Mouse (Mus musculus) neutrophil, adult 65 days (primary cell): Measurements from ENCODE around the gene Trpc4ap. TPM values are rescaled to one million over a fixed set of nuclear protein-coding genes. Genes with fewer than 3 reads are reported as not detected.

Experiments
- total RNA-seq: library from RNA; stranded (reverse); gene quantifications from 2 replicates; pipeline ENCODE4 v1.2.4, GENCODE M21; 2023

The Trpc4ap gene
- 116 and 139 TPM in 2 replicates for total RNA-seq

GRCm38 (mm10) chr2:155691723-155692493 is at the start of gene Trpc4ap:
Gene Trpc4ap (minus strand): TSS chr2:155692384.

GRCm38 (mm10) chr2:155735766-155736165 is 43.6 kb upstream of the Trpc4ap start, which contains the start of gene Gm17581:
Gene Gm17581 (minus strand): TSS chr2:155735866.

GRCm38 (mm10) chr2:155729158-155729645 is 37.0 kb upstream of the Trpc4ap start, which contains the start of gene Edem2:
Gene Edem2 (minus strand): TSS chr2:155729475.

GRCm38 (mm10) chr2:155610978-155611377 is 81.2 kb downstream of the Trpc4ap start, which contains the start of gene Myh7b:
Gene Myh7b (plus strand): TSS chr2:155611212.

GRCm38 (mm10) chr2:155592137-155592853 is 99.9 kb downstream of the Trpc4ap start, which contains the start of gene Gss:
Gene Gss (minus strand): TSS chr2:155592810.

Other genes with a start within 250 kb of the Trpc4ap start
- gene Ncoa6, start 218.5 kb downstream of the Trpc4ap start, total RNA-seq, result 43.7 and 45.9 TPM in 2 replicates
- 4.9 and 5.4 TPM in 2 replicates for gene Acss2, start 174.4 kb downstream of the Trpc4ap start, total RNA-seq
- gene Ggt7, start 174.1 kb downstream of the Trpc4ap start, total RNA-seq, result not detected in 2 replicates
- gene Gss, start 99.6 kb downstream of the Trpc4ap start, total RNA-seq, result 9.7 and 14.6 TPM in 2 replicates
- gene Myh7b, start 81.2 kb downstream of the Trpc4ap start, total RNA-seq, result not detected in 2 replicates
- gene Edem2, start 37.1 kb upstream of the Trpc4ap start, total RNA-seq, result 32.5 and 42.7 TPM in 2 replicates
- gene Gm17581, start 43.5 kb upstream of the Trpc4ap start, total RNA-seq, result not detected in 2 replicates
- not detected in 2 replicates for gene Procr, start 58.7 kb upstream of the Trpc4ap start, total RNA-seq
- gene Mmp24, start 83.0 kb upstream of the Trpc4ap start, total RNA-seq, result not detected in 2 replicates
- gene BC029722, start 127.0 kb upstream of the Trpc4ap start, total RNA-seq, result 8.4 and 9.0 TPM in 2 replicates
- 71.4 and 79.8 TPM in 2 replicates for gene Eif6, start 134.5 kb upstream of the Trpc4ap start, total RNA-seq
- gene Fam83c, start 142.5 kb upstream of the Trpc4ap start, total RNA-seq, result not detected in 2 replicates
- 9.8 and 13.0 TPM in 2 replicates for gene Uqcc1, start 237.9 kb upstream of the Trpc4ap start, total RNA-seq
- not detected in 2 replicates for gene Gm15557, start 248.3 kb upstream of the Trpc4ap start, total RNA-seq